Mouse (Mus musculus) heart, postnatal 0 days (tissue): ENCODE data around the gene 6430571L13Rik. TPM values are rescaled to one million over a fixed set of nuclear protein-coding genes. Genes with fewer than 3 reads are reported as not detected.

Source experiments
- ATAC-seq: fragments of 200-750 bp; cut with Nextera tagmentation; 2 replicates; pipeline ENCODE4 v1.8.0; 2017; ENCODE audit warnings: low read depth, moderate number of reproducible peaks, moderate library complexity; ENCODE audit not compliant: insufficient read depth
- DNase-seq: peaks from one replicate; pipeline ENCODE4 v3.0.0-alpha.2; 2016; ENCODE audit warnings: low spot score
- H3K27ac ChIP-seq: fragments of 300-500 bp; sonication (generic); 2 replicates; pipeline ENCODE4 v1.5.1; 2014; ENCODE audit warnings: low read depth, mild to moderate bottlenecking
- H3K27me3 ChIP-seq: fragments of 300-500 bp; sonication (generic); 2 replicates; pipeline ENCODE4 v1.6.1; 2014; ENCODE audit warnings: low read length, mixed read lengths; ENCODE audit not compliant: control insufficient read depth, insufficient read depth
- H3K36me3 ChIP-seq: fragments of 300-500 bp; sonication (generic); replicated peaks from 2 replicates; pipeline ENCODE4 v1.6.1; 2014; ENCODE audit warnings: low read length, mixed read lengths; ENCODE audit not compliant: control insufficient read depth, insufficient read depth
- H3K4me1 ChIP-seq: fragments of 300-500 bp; sonication (generic); 2 replicates; pipeline ENCODE4 v1.6.1; 2014; ENCODE audit warnings: antibody characterized with exemption; ENCODE audit not compliant: control insufficient read depth, insufficient read depth
- H3K4me2 ChIP-seq: fragments of 300-500 bp; sonication (generic); 2 replicates; pipeline ENCODE4 v1.6.1; 2014; ENCODE audit warnings: low read depth, mild to moderate bottlenecking, low read length, moderate library complexity
- H3K4me3 ChIP-seq: fragments of 300-500 bp; sonication (generic); 2 replicates; pipeline ENCODE4 v1.5.1; 2014; ENCODE audit warnings: low read depth, low read length
- H3K9ac ChIP-seq: fragments of 300-500 bp; sonication (generic); replicated peaks from 2 replicates; pipeline ENCODE4 v1.6.1; 2014; ENCODE audit warnings: low read depth, low read length, mixed read lengths
- H3K9me3 ChIP-seq: fragments of 300-500 bp; sonication (generic); replicated peaks from 2 replicates; pipeline ENCODE4 v1.6.1; 2016; ENCODE audit warnings: low read length; ENCODE audit not compliant: control insufficient read depth
- CTCF ChIP-seq: IDR thresholded peaks from 2 replicates; pipeline ENCODE4 v1.5.1; 2016; ENCODE audit warnings: antibody characterized with exemption, control low read depth, low read depth
- EP300 ChIP-seq: IDR thresholded peaks from 2 replicates; pipeline ENCODE4 v1.6.1; 2016; ENCODE audit warnings: antibody characterized with exemption, low read depth
- WGBS: fragments of 180-500 bp; shearing (Covaris S2); extraction: QIAGEN DNeasy Blood & Tissue Kit; methylation state at CpG from one replicate; pipeline ENCODE4 v1.1.7; 2014; 5-methylcytosine and 5-hydroxymethylcytosine counted together
- polyA plus RNA-seq: library from polyadenylated mRNA; unstranded; fragments of >200 nt; fragmentation: Nextera tagmentation; extraction: Ambion mirVana; gene quantifications from 2 replicates; pipeline ENCODE4 v1.2.1, GENCODE M21; 2015
- total RNA-seq: library from RNA; depleted of rRNA; stranded (reverse); fragments of >200 nt; gene quantifications from 2 replicates; pipeline ENCODE4 v1.2.3, GENCODE M21; 2014; ENCODE audit warnings: low replicate concordance; rRNA removed

The 6430571L13Rik gene
- total and polyA plus RNA-seq, 2 experiments from 2014 or later = 3.1 to 11.0 TPM

DNA sequence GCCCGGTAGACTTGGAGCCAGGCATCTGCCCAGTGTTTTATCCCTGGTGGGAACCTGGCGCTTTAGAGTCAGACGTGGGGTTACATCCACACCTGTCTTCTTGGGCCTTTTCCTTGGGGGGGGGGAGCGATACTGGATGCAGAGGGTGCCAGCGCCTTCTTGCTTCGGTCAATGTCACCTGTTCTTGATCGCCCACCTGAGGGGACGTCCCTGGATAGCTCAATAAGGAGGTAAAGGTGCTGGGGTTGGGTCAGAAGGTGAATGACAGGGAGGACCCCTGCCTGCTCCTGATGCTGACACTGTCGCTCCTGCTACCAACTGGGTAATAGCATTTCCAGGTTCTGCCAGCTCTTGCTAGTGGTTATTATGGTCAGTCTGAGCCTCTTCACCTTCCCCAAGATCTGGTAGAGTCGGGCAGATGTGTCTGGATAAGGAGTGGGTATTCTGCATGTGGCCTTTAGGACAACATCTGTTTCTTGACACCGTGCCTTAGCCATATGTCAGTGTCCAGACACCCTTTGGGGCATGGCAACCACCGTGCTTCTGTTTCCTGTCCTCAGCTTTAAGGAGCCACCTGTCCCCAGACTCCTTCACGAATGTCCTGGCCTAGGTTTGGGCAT is 60.4 kb downstream of the 6430571L13Rik start:
- ATAC-seq (no peak), DNase-seq (no peak)
- no peak overlapping the region for H3K27ac ChIP-seq
- no peak overlapping the region for H3K9ac ChIP-seq
- H3K27me3 ChIP-seq = peaks cover 71% of the 10 kb centered on the region
- no peaks in the 10 kb centered on the region for H3K9me3 ChIP-seq
- H3K4me1 ChIP-seq = peaks cover 4% of the 10 kb centered on the region; the same call in 1 of the 2 replicates
- H3K4me3 ChIP-seq = peak overlapping the region; percentile 73
- TF ChIP-seq EP300 (no peak), CTCF (no peak)
- H3K4me2 ChIP-seq = peak overlapping the region; percentile 100
- no peaks in the 10 kb centered on the region for H3K36me3 ChIP-seq
- WGBS = 16% methylated on average over 13 of the region's 13 CpGs

Other genes with a start within 250 kb of the 6430571L13Rik start
- gene Dock3, start 108.7 kb upstream of the 6430571L13Rik start, total RNA-seq = 0.08 and 11.6 TPM in 2 replicates
- gene Dock3, start 108.7 kb upstream of the 6430571L13Rik start, polyA plus RNA-seq = 0.16 and 0.21 TPM in 2 replicates
- gene Mapkapk3, start 50.7 kb upstream of the 6430571L13Rik start, total RNA-seq = 14.8 and 24.0 TPM in 2 replicates
- gene Mapkapk3, start 50.7 kb upstream of the 6430571L13Rik start, polyA plus RNA-seq = 13.0 and 15.1 TPM in 2 replicates
- gene Cish, start 44.6 kb upstream of the 6430571L13Rik start, total RNA-seq = 44.8 and 62.6 TPM in 2 replicates
- 136 and 149 TPM in 2 replicates for gene Cish, start 44.6 kb upstream of the 6430571L13Rik start, polyA plus RNA-seq
- 4.8 and 28.7 TPM in 2 replicates for gene Hemk1, start 2.3 kb upstream of the 6430571L13Rik start, total RNA-seq
- gene Hemk1, start 2.3 kb upstream of the 6430571L13Rik start, polyA plus RNA-seq = 12.3 and 15.3 TPM in 2 replicates
- gene Cacna2d2, start 59.0 kb downstream of the 6430571L13Rik start, total RNA-seq = 30.6 and 34.8 TPM in 2 replicates
- 1.1 and 1.3 TPM in 2 replicates for gene Cacna2d2, start 59.0 kb downstream of the 6430571L13Rik start, polyA plus RNA-seq
- gene Tmem115, start 193.3 kb downstream of the 6430571L13Rik start, total RNA-seq = 33.4 and 37.3 TPM in 2 replicates
- gene Tmem115, start 193.3 kb downstream of the 6430571L13Rik start, polyA plus RNA-seq = 26.7 and 28.5 TPM in 2 replicates
- 13.4 and 22.1 TPM in 2 replicates for gene Cyb561d2, start 201.6 kb downstream of the 6430571L13Rik start, total RNA-seq
- 14.3 and 16.9 TPM in 2 replicates for gene Cyb561d2, start 201.6 kb downstream of the 6430571L13Rik start, polyA plus RNA-seq
- gene Nprl2, start 201.6 kb downstream of the 6430571L13Rik start, total RNA-seq = 42.3 and 56.4 TPM in 2 replicates
- 22.5 and 23.2 TPM in 2 replicates for gene Nprl2, start 201.6 kb downstream of the 6430571L13Rik start, polyA plus RNA-seq
- gene Zmynd10, start 206.7 kb downstream of the 6430571L13Rik start, total RNA-seq = not detected in 2 replicates
- gene Zmynd10, start 206.7 kb downstream of the 6430571L13Rik start, polyA plus RNA-seq = 0.25 and 0.49 TPM in 2 replicates
- 28.7 and 39.0 TPM in 2 replicates for gene Rassf1, start 211.0 kb downstream of the 6430571L13Rik start, total RNA-seq
- 34.4 and 35.1 TPM in 2 replicates for gene Rassf1, start 211.0 kb downstream of the 6430571L13Rik start, polyA plus RNA-seq
- gene Tusc2, start 222.7 kb downstream of the 6430571L13Rik start, total RNA-seq = 38.6 and 51.2 TPM in 2 replicates
- 37.0 and 38.8 TPM in 2 replicates for gene Tusc2, start 222.7 kb downstream of the 6430571L13Rik start, polyA plus RNA-seq
- 67.8 and 97.3 TPM in 2 replicates for gene Hyal2, start 227.3 kb downstream of the 6430571L13Rik start, total RNA-seq
- gene Hyal2, start 227.3 kb downstream of the 6430571L13Rik start, polyA plus RNA-seq = 58.6 and 60.5 TPM in 2 replicates
- 14.0 and 21.3 TPM in 2 replicates for gene Hyal1, start 236.3 kb downstream of the 6430571L13Rik start, total RNA-seq
- gene Hyal1, start 236.3 kb downstream of the 6430571L13Rik start, polyA plus RNA-seq = 5.7 and 6.0 TPM in 2 replicates
- gene Naa80, start 238.3 kb downstream of the 6430571L13Rik start, total RNA-seq = 28.4 and 58.8 TPM in 2 replicates
- 14.5 and 17.5 TPM in 2 replicates for gene Naa80, start 238.3 kb downstream of the 6430571L13Rik start, polyA plus RNA-seq
- 0.65 and 0.66 TPM in 2 replicates for gene Hyal3, start 240.2 kb downstream of the 6430571L13Rik start, total RNA-seq
- gene Hyal3, start 240.2 kb downstream of the 6430571L13Rik start, polyA plus RNA-seq = 0.29 and 0.44 TPM in 2 replicates
- 22.3 and 31.2 TPM in 2 replicates for gene Ifrd2, start 247.0 kb downstream of the 6430571L13Rik start, total RNA-seq
- gene Ifrd2, start 247.0 kb downstream of the 6430571L13Rik start, polyA plus RNA-seq = 28.6 and 33.6 TPM in 2 replicates